Mouse (Mus musculus) liver, embryonic 12.5 days (tissue): Measurements from ENCODE around the gene Men1. TPM values are rescaled to one million over a fixed set of nuclear protein-coding genes. Genes with fewer than 3 reads are reported as not detected.

Experiments used
- ATAC-seq: fragments of 200-750 bp; cut with Nextera tagmentation; 2 replicates; pipeline ENCODE4 v1.8.0; 2017; ENCODE audit warnings: moderate number of reproducible peaks, mild to moderate bottlenecking, moderate library complexity
- H3K27ac ChIP-seq: fragments of 300-500 bp; sonication (generic); 2 replicates; pipeline ENCODE4 v1.5.1; 2016; ENCODE audit warnings: mild to moderate bottlenecking
- H3K27me3 ChIP-seq: fragments of 300-500 bp; sonication (generic); replicated peaks from 2 replicates; pipeline ENCODE4 v1.6.1; 2016; ENCODE audit warnings: mild to moderate bottlenecking, moderate library complexity
- H3K36me3 ChIP-seq: fragments of 300-500 bp; sonication (generic); 2 replicates; pipeline ENCODE4 v1.6.1; 2016; ENCODE audit warnings: mild to moderate bottlenecking, moderate library complexity
- H3K4me1 ChIP-seq: fragments of 300-500 bp; sonication (generic); 2 replicates; pipeline ENCODE4 v1.6.1; 2016
- H3K4me2 ChIP-seq: fragments of 300-500 bp; sonication (generic); 2 replicates; pipeline ENCODE4 v1.6.1; 2016; ENCODE audit warnings: mild to moderate bottlenecking, moderate library complexity
- H3K4me3 ChIP-seq: fragments of 300-500 bp; sonication (generic); 2 replicates; pipeline ENCODE4 v1.5.1; 2016; ENCODE audit warnings: mild to moderate bottlenecking, moderate library complexity
- H3K9ac ChIP-seq: fragments of 300-500 bp; sonication (generic); 2 replicates; pipeline ENCODE4 v1.6.1; 2016; ENCODE audit warnings: mild to moderate bottlenecking, moderate library complexity
- H3K9me3 ChIP-seq: fragments of 300-500 bp; sonication (generic); replicated peaks from 2 replicates; pipeline ENCODE4 v1.6.1; 2016; ENCODE audit warnings: mild to moderate bottlenecking, moderate library complexity
- WGBS: fragments of 180-500 bp; shearing (Covaris S2); methylation state at CpG from one replicate; pipeline ENCODE4 v1.1.7; 2016; ENCODE audit not compliant: insufficient replicate concordance; 5-methylcytosine and 5-hydroxymethylcytosine counted together
- polyA plus RNA-seq: library from polyadenylated mRNA; unstranded; fragments of >200 nt; fragmentation: Nextera tagmentation; extraction: Ambion mirVana; gene quantifications from 2 replicates; pipeline ENCODE4 v1.2.1, GENCODE M21; 2016

Gene Men1
- polyA plus RNA-seq, 1 experiment from 2014 or later, result 48.6 TPM

- 21% methylated on average over 13 of the region's 13 CpGs for WGBS
Measured at GRCm38 (mm10) chr19:6331719-6332516, 2.9 kb upstream of the Men1 start.

GRCm38 (mm10) chr19:6333761-6334595 lies 801 bp upstream of the Men1 start:
- peak overlapping the region; percentile 85 for H3K27ac ChIP-seq
- WGBS, result 58% methylated on average over 9 of the region's 9 CpGs
- no peak; the same call in 1 of the 2 replicates for ATAC-seq

More at GRCm38 (mm10) chr19:6331719-6332516, 2.9 kb upstream of the Men1 start:
- no peaks in the 10 kb centered on the region for H3K9me3 ChIP-seq
- ATAC-seq, result no peak
- H3K27ac ChIP-seq, result no peak overlapping the region; the same call in 1 of the 2 replicates
- peaks cover 43% of the 10 kb centered on the region for H3K4me1 ChIP-seq
- no peaks in the 10 kb centered on the region for H3K27me3 ChIP-seq
- H3K4me3 ChIP-seq, result peak overlapping the region; percentile 25
- peak overlapping the region; percentile 60 for H3K9ac ChIP-seq
- H3K36me3 ChIP-seq, result peaks cover 4% of the 10 kb centered on the region
- peak overlapping the region; percentile 57 for H3K4me2 ChIP-seq

GRCm38 (mm10) chr19:6335458-6335827 lies 664 bp downstream of the Men1 start:
- Histone ChIP-seq H3K4me1 (peaks cover 68% of the 10 kb centered on the region), H3K4me3 (peak overlapping the region; percentile 82), H3K27ac (peak overlapping the region; percentile 85), H3K9me3 (no peaks in the 10 kb centered on the region), H3K9ac (peak overlapping the region; percentile 88), H3K36me3 (peaks cover 37% of the 10 kb centered on the region), H3K4me2 (peak overlapping the region; percentile 97), H3K27me3 (no peaks in the 10 kb centered on the region)
- WGBS, result 1% methylated on average over 25 of the region's 25 CpGs
- ATAC-seq, result no peak; the same call in 1 of the 2 replicates

More at GRCm38 (mm10) chr19:6333761-6334595, 801 bp upstream of the Men1 start:
- H3K9ac ChIP-seq, result peak overlapping the region; percentile 88
- peaks cover 25% of the 10 kb centered on the region for H3K36me3 ChIP-seq
- H3K27me3 ChIP-seq, result no peaks in the 10 kb centered on the region
- peak overlapping the region; percentile 82 for H3K4me3 ChIP-seq
- no peaks in the 10 kb centered on the region for H3K9me3 ChIP-seq
- peaks cover 53% of the 10 kb centered on the region for H3K4me1 ChIP-seq
- peak overlapping the region; percentile 97 for H3K4me2 ChIP-seq

- H3K36me3 ChIP-seq, result peaks cover 37% of the 10 kb centered on the region
Measured at GRCm38 (mm10) chr19:6336920-6337319, 2.1 kb downstream of the Men1 start.

GRCm38 (mm10) chr19:6338171-6338570 lies 3.4 kb downstream of the Men1 start:
- H3K27ac ChIP-seq, result no peak overlapping the region
- no peak for ATAC-seq
- H3K4me2 ChIP-seq, result no peak overlapping the region
- no peak overlapping the region for H3K4me3 ChIP-seq
- peaks cover 77% of the 10 kb centered on the region for H3K4me1 ChIP-seq
- no peaks in the 10 kb centered on the region for H3K27me3 ChIP-seq
- 94% methylated on average over 7 of the region's 7 CpGs for WGBS
- peaks cover 43% of the 10 kb centered on the region for H3K36me3 ChIP-seq
- no peaks in the 10 kb centered on the region for H3K9me3 ChIP-seq
- no peak overlapping the region for H3K9ac ChIP-seq

More at GRCm38 (mm10) chr19:6336920-6337319, 2.1 kb downstream of the Men1 start:
- Histone ChIP-seq H3K27me3 (no peaks in the 10 kb centered on the region), H3K4me3 (peak overlapping the region; percentile 82), H3K4me1 (peaks cover 68% of the 10 kb centered on the region), H3K4me2 (peak overlapping the region; percentile 97), H3K9ac (peak overlapping the region; percentile 88; the same call in 1 of the 2 replicates), H3K9me3 (no peaks in the 10 kb centered on the region), H3K27ac (no peak overlapping the region)
- 86% methylated on average over 10 of the region's 10 CpGs for WGBS
- no peak for ATAC-seq

GRCm38 (mm10) chr19:6338716-6339115 lies 3.9 kb downstream of the Men1 start:
- Histone ChIP-seq H3K27ac (no peak overlapping the region), H3K9ac (no peak overlapping the region), H3K4me2 (no peak overlapping the region), H3K4me1 (peaks cover 80% of the 10 kb centered on the region), H3K4me3 (no peak overlapping the region), H3K36me3 (peaks cover 43% of the 10 kb centered on the region), H3K27me3 (no peaks in the 10 kb centered on the region), H3K9me3 (no peaks in the 10 kb centered on the region)
- no peak for ATAC-seq
- WGBS, result 89% methylated on average over 11 of the region's 11 CpGs

GRCm38 (mm10) chr19:6339191-6339590 lies 4.4 kb downstream of the Men1 start:
- H3K27ac ChIP-seq, result no peak overlapping the region
- H3K9me3 ChIP-seq, result no peaks in the 10 kb centered on the region
- ATAC-seq, result no peak
- no peak overlapping the region for H3K9ac ChIP-seq
- H3K27me3 ChIP-seq, result no peaks in the 10 kb centered on the region
- H3K4me1 ChIP-seq, result peaks cover 80% of the 10 kb centered on the region
- H3K4me2 ChIP-seq, result peak overlapping the region; percentile 99; the same call in 1 of the 2 replicates
- WGBS, result 94% methylated on average over 6 of the region's 6 CpGs
- H3K36me3 ChIP-seq, result peaks cover 47% of the 10 kb centered on the region
- H3K4me3 ChIP-seq, result no peak overlapping the region

GRCm38 (mm10) chr19:6339890-6340504 lies 5.2 kb downstream of the Men1 start:
- H3K27ac ChIP-seq, result peak overlapping the region; percentile 83
- H3K9me3 ChIP-seq, result no peaks in the 10 kb centered on the region
- WGBS, result 43% methylated on average over 15 of the region's 15 CpGs
- peak overlapping the region; percentile 90 for H3K9ac ChIP-seq
- H3K36me3 ChIP-seq, result peaks cover 55% of the 10 kb centered on the region
- peak; percentile 4; the same call in 1 of the 2 replicates for ATAC-seq
- peak overlapping the region; percentile 99 for H3K4me2 ChIP-seq
- no peaks in the 10 kb centered on the region for H3K27me3 ChIP-seq
- peaks cover 76% of the 10 kb centered on the region for H3K4me1 ChIP-seq
- peak overlapping the region; percentile 79 for H3K4me3 ChIP-seq

- Histone ChIP-seq H3K36me3 (peaks cover 63% of the 10 kb centered on the region), H3K4me3 (peak within 1 kb of the TSS; percentile 79), H3K27ac (peak within 1 kb of the TSS; percentile 83), H3K27me3 (no peaks in the 10 kb centered on the region), H3K4me1 (peaks cover 70% of the 10 kb centered on the region), H3K9ac (peak within 1 kb of the TSS; percentile 90), H3K9me3 (no peaks in the 10 kb centered on the region), H3K4me2 (peak within 1 kb of the TSS; percentile 99)
- ATAC-seq, result peak; percentile 85
- 2% methylated on average over 72 of the region's 72 CpGs for WGBS
Measured at GRCm38 (mm10) chr19:6340524-6341452, 6.0 kb downstream of the Men1 start, which contains the start of gene Map4k2. Map4k2 (plus strand) TSS chr19:6341135.

GRCm38 (mm10) chr19:6341453-6342077 lies 6.8 kb downstream of the Men1 start:
- peaks cover 70% of the 10 kb centered on the region for H3K4me1 ChIP-seq
- peaks cover 71% of the 10 kb centered on the region for H3K36me3 ChIP-seq
- ATAC-seq, result peak; percentile 38
- H3K4me3 ChIP-seq, result peak overlapping the region; percentile 79
- peak overlapping the region; percentile 90 for H3K9ac ChIP-seq
- 5% methylated on average over 23 of the region's 23 CpGs for WGBS
- no peaks in the 10 kb centered on the region for H3K9me3 ChIP-seq
- peak overlapping the region; percentile 99 for H3K4me2 ChIP-seq
- no peaks in the 10 kb centered on the region for H3K27me3 ChIP-seq
- H3K27ac ChIP-seq, result peak overlapping the region; percentile 83
